ENCODE assay signal across 9 mouse cellular contexts in genomic region chr2:28976635-28977034, GRCm38 (mm10).
A peak's percentile ranks its signal among the peaks of the same experiment; 100 is the strongest.
DNase-seq lines count a peak whose midpoint lies in the region; TF ChIP-seq lines count a peak whose summit lies in the region.
"Had no signal": no experiment of that assay in that cellular context is flagged by ENCODE, and none has a peak within 500 bp of the region (broad histone marks: within the 10 kb centered on the region; RNA-seq: fewer than 3 reads in every experiment).

No protein-coding gene starts in this region.

- H3K36me3 ChIP-seq in ES-E14 (ENCODE audit: control insufficient read depth, insufficient read depth, low read length, poor library complexity, severe bottlenecking) = no peaks in the 10 kb centered on the region
- H3K36me3 ChIP-seq: heart, embryonic 15.5 days had no signal

- in situ Hi-C loops in ES-E14 (cut with MboI; ENCODE audit: low sequenced_read_pairs in 2 of 2, unreplicated experiment in 2 of 2) = loop anchor here in 1 of 2 experiments (10.0 kb wide), 1 partner anchor 222 kb away; no protein-coding TSS in a partner anchor

- peak; percentile 56 for DNase-seq in ES-E14 (ENCODE audit: low read depth, low spot score)
- peak; percentile 88 for DNase-seq in brain, adult 2 months (ENCODE audit: low read depth, low spot score)
- peak; percentile 19 for DNase-seq in fibroblast of lung, adult 2 months (ENCODE audit: low read depth)
- peak; percentile 14 for DNase-seq in heart, postnatal 25 days (ENCODE audit: low spot score)
- DNase-seq in layer of hippocampus, adult 9-11 months = peak; percentile 46
- peak; percentile 54 for DNase-seq in lung, postnatal 36 days
- peak; percentile 43 to 71 for DNase-seq in right cerebral cortex, adult 2 months (ENCODE audit: low spot score in 2 of 2)
- peak; percentile 35 to 44 for DNase-seq in urinary bladder, adult 18-20 months (ENCODE audit: low spot score in 2 of 2)

- H3K27ac ChIP-seq in ES-E14 (ENCODE audit: insufficient read depth, low read depth, low read length, poor library complexity, severe bottlenecking) = no peak overlapping the region
- H3K27ac ChIP-seq: heart, embryonic 15.5 days had no signal

- H3K4me1 ChIP-seq in ES-E14 (ENCODE audit: control insufficient read depth in 2 of 2, insufficient read depth in 2 of 2, low read length in 2 of 2, poor library complexity in 1 of 2) = peaks cover 4 to 6% of the 10 kb centered on the region in 2 experiments; a peak in 3 of 4 replicates

- no peaks in the 10 kb centered on the region for H3K9me3 ChIP-seq in ES-E14 (ENCODE audit: control insufficient read depth, insufficient read depth, low read depth, low read length)
- H3K9me3 ChIP-seq: heart, embryonic 15.5 days had no signal

- intact Hi-C loops in heart, postnatal 25 days (cut with DNase I) = loop anchor here (1.0 to 5.0 kb wide), 4 partner anchors 54 to 221 kb away; no protein-coding TSS in a partner anchor

- no peak overlapping the region for H3K9ac ChIP-seq in ES-E14 (ENCODE audit: insufficient read depth, low read depth, low read length, poor library complexity, severe bottlenecking)
- H3K9ac ChIP-seq: heart, embryonic 15.5 days had no signal

- H3K4me3 ChIP-seq in ES-E14 (ENCODE audit: insufficient read depth in 1 of 2, low read depth in 1 of 2, low read length in 2 of 2, poor library complexity in 1 of 2, severe bottlenecking in 1 of 2) = no peak overlapping the region
- H3K4me3 ChIP-seq: heart, embryonic 15.5 days had no signal

TF ChIP-seq in ES-E14, 5 proteins besides CTCF, POLR2A, EP300 and RAD21:
- no peak for TF ChIP-seq MAFK (IDR thresholded peaks at IDR 0.05; ENCODE audit: insufficient read depth, low read depth, low read length)
- no peak for TF ChIP-seq CHD2 (IDR thresholded peaks at IDR 0.05; ENCODE audit: low read depth, low read length)
- peak; percentile 46; the same call in 1 of the 2 replicates for TF ChIP-seq ZC3H11A (IDR thresholded peaks at IDR 0.05; ENCODE audit: borderline replicate concordance, low read depth, low read length)
- TF ChIP-seq ZNF384 (IDR thresholded peaks at IDR 0.05; ENCODE audit: low read depth, low read length) = no peak
- no peak for TF ChIP-seq HCFC1 (IDR thresholded peaks at IDR 0.05; ENCODE audit: borderline replicate concordance, insufficient read depth, low read length)

Comparison
In these comparisons a context has a peak if more than half of its experiments do, and no peak if none do; other contexts are left out.
1. DNase-seq: peak in every context shown above with its lines; median percentile 88 in brain, adult 2 months; 57 in right cerebral cortex, adult 2 months; 56 in ES-E14; 54 in lung, postnatal 36 days; 46 in layer of hippocampus, adult 9-11 months; 40 in urinary bladder, adult 18-20 months; 19 in fibroblast of lung, adult 2 months; 14 in heart, postnatal 25 days.